Mouse (Mus musculus) heart, embryonic 15.5 days (tissue): ENCODE measurements around the gene Ddx55. TPM values are rescaled to one million over a fixed set of nuclear protein-coding genes. Genes with fewer than 3 reads are reported as not detected.
A peak's percentile ranks its signal among the peaks of the same experiment; 100 is the strongest.
"Not testable (repeated sequence)": the region's sequence is repeated elsewhere in the genome, so short reads cannot be mapped to it uniquely, and the experiment has no call there.

ENCODE experiments used
- ATAC-seq: fragments of 200-750 bp; cut with Nextera tagmentation; replicated peaks from 2 replicates; pipeline ENCODE4 v1.8.0; 2017; ENCODE audit warnings: low read depth, moderate TSS enrichment; ENCODE audit not compliant: insufficient number of reproducible peaks, insufficient read depth, low FRiP score
- H3K27ac ChIP-seq: fragments of 300-500 bp; sonication (generic); 2 replicates; pipeline ENCODE4 v1.5.1; 2015; ENCODE audit warnings: mild to moderate bottlenecking, inconsistent platforms
- H3K27me3 ChIP-seq: fragments of 300-500 bp; sonication (generic); 2 replicates; pipeline ENCODE4 v1.6.1; 2015; ENCODE audit warnings: inconsistent platforms
- H3K36me3 ChIP-seq: fragments of 300-500 bp; sonication (generic); 2 replicates; pipeline ENCODE4 v1.6.1; 2015; ENCODE audit warnings: mild to moderate bottlenecking, inconsistent platforms
- H3K4me1 ChIP-seq: fragments of 300-500 bp; sonication (generic); replicated peaks from 2 replicates; pipeline ENCODE4 v1.6.1; 2015; ENCODE audit warnings: inconsistent platforms
- H3K4me2 ChIP-seq: fragments of 300-500 bp; sonication (generic); 2 replicates; pipeline ENCODE4 v1.6.1; 2015; ENCODE audit warnings: inconsistent platforms, mild to moderate bottlenecking, moderate library complexity
- H3K4me3 ChIP-seq: fragments of 300-500 bp; sonication (generic); 2 replicates; pipeline ENCODE4 v1.5.1; 2015; ENCODE audit warnings: mild to moderate bottlenecking, inconsistent platforms
- H3K9ac ChIP-seq: fragments of 300-500 bp; sonication (generic); 2 replicates; pipeline ENCODE4 v1.6.1; 2015; ENCODE audit warnings: mild to moderate bottlenecking, inconsistent platforms
- H3K9me3 ChIP-seq: fragments of 300-500 bp; sonication (generic); replicated peaks from 2 replicates; pipeline ENCODE4 v1.6.1; 2016; ENCODE audit warnings: inconsistent platforms
- WGBS: fragments of 180-500 bp; shearing (Covaris S2); methylation state at CpG from one replicate; pipeline ENCODE4 v1.1.7; 2015; ENCODE audit warnings: mixed read lengths; 5-methylcytosine and 5-hydroxymethylcytosine counted together
- polyA plus RNA-seq: library from polyadenylated mRNA; unstranded; fragments of >200 nt; fragmentation: Nextera tagmentation; extraction: Ambion mirVana; gene quantifications from 2 replicates; pipeline ENCODE4 v1.2.1, GENCODE M21; 2015

The Ddx55 gene
- polyA plus RNA-seq, 1 experiment from 2014 or later = 6.7 TPM

DNA sequence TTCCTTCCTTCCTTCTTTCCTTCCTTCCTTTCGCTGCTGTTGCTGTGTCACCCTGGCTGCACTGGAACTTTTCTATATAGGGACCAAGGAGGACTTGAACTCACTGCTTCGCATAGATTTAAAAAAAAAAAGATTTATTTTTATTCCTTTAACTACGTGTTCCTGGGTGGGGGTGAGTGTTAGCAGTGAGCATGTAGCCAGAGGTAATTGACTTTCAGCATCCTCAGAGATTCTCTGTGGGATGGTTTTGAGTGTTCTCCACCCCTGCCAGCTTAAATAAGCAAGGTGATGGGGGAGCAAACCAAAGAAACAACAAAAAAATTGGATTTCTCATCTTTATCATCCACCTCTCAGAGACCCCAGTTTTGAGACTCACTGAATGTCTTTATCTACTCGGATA, 12.8 kb upstream of the Ddx55 start:
- Histone ChIP-seq H3K9ac (no peak overlapping the region), H3K4me2 (peak overlapping the region; percentile 59), H3K4me3 (peak overlapping the region; percentile 79), H3K27ac (peak overlapping the region; percentile 84), H3K36me3 (peaks cover 19% of the 10 kb centered on the region), H3K27me3 (no peaks in the 10 kb centered on the region), H3K9me3 (no peaks in the 10 kb centered on the region), H3K4me1 (peaks cover 20% of the 10 kb centered on the region)
- ATAC-seq = no peak
- 74% methylated on average over 4 of the region's 4 CpGs for WGBS

DNA sequence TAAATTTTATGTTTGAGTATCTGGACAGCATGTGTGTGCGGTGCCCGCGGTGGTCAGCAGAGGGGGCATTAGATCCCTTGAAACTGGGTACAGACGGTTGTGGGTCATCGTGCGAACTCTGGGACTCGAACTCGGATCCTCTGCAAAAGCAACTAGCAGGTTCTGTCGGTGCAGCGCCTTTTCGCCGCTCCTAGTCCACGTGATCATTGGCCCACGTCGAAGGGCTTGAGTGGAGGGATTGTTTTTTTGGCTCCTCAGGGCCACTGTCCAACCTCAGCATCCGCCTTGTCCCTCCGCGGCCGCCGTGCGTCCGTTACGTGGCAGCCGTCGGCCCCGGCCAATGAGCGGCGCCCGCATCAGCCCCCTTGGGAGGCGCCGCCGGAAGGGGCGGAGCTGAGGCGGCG, 12.3 kb upstream of the Ddx55 start, which contains the start of gene Tmed2:
Gene Tmed2, plus strand, starts transcription at position 313 of the 404 bp plus-strand sequence.
- Histone ChIP-seq H3K27ac (peak within 1 kb of the TSS; percentile 84), H3K9me3 (no peaks in the 10 kb centered on the region), H3K4me3 (peak within 1 kb of the TSS; percentile 79), H3K9ac (peak within 1 kb of the TSS; percentile 82), H3K4me1 (peaks cover 20% of the 10 kb centered on the region), H3K27me3 (no peaks in the 10 kb centered on the region), H3K36me3 (peaks cover 24% of the 10 kb centered on the region), H3K4me2 (peak within 1 kb of the TSS; percentile 62)
- ATAC-seq = peak; percentile 92
- WGBS = under 1% methylated on average over 35 of the region's 35 CpGs

DNA sequence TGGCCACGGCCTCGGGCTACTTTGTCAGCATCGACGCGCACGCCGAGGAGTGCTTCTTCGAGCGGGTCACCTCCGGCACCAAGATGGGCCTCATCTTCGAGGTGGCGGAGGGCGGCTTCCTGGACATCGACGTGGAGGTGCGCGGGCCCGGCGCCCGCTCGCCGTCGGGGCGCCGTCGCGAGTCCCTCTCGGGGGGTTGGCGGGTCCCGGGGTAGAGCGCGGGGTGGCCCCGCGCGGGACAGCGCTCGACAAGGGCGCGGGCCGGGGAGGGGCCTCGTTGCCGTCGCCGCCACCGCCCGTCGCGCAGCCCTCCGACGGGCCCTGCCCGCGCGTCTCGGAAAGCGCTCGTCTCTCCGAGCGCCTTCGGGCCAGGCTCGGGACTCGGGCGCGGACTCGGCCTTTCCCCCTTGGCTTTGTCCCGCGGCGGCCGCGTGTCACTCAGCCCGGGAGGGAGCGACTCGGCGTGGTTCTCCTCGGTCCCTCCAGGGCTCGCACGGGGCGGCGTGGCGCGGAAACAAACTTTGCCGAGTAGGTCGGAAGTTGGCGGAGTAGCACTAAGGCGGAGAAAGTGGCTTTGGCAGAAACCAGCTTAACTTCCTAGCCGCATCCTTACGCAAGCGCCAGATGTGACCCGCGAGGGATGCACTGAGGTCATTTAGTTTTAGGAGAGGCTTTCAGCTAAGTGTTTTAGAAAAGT, 11.6 kb upstream of the Ddx55 start:
- ATAC-seq = peak; percentile 76
- peak overlapping the region; percentile 62 for H3K4me2 ChIP-seq
- WGBS = under 1% methylated on average over 77 of the region's 89 CpGs
- H3K9me3 ChIP-seq = no peaks in the 10 kb centered on the region
- H3K36me3 ChIP-seq = peaks cover 31% of the 10 kb centered on the region
- peak overlapping the region; percentile 79 for H3K4me3 ChIP-seq
- H3K9ac ChIP-seq = peak overlapping the region; percentile 82
- H3K4me1 ChIP-seq = peaks cover 20% of the 10 kb centered on the region
- H3K27ac ChIP-seq = peak overlapping the region; percentile 84
- H3K27me3 ChIP-seq = no peaks in the 10 kb centered on the region

DNA sequence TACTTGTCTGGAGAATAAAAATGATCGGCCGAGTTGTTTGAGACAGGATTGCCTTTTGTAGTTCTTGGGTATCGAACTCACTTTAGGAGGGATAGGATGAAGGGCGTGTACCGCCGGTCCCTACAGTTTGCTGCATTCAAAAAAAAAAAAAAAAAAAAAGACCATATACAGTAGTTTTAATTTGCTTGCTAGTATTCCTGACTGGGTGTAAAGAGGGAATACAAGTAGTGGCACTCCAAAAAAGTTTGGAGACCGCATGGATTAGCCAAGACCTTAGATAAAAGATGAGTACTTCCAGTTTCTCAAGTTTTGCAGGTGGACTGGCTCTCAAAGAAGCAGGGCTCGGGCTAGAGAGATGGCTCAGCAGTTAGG, 11.1 kb upstream of the Ddx55 start:
- Histone ChIP-seq H3K4me1 (peaks cover 18% of the 10 kb centered on the region), H3K4me3 (peak overlapping the region; percentile 79), H3K27ac (peak overlapping the region; percentile 84), H3K27me3 (no peaks in the 10 kb centered on the region), H3K9ac (peak overlapping the region; percentile 82), H3K9me3 (no peaks in the 10 kb centered on the region), H3K4me2 (peak overlapping the region; percentile 62), H3K36me3 (peaks cover 36% of the 10 kb centered on the region)
- no peak for ATAC-seq
- WGBS = 5% methylated on average over 8 of the region's 8 CpGs

DNA sequence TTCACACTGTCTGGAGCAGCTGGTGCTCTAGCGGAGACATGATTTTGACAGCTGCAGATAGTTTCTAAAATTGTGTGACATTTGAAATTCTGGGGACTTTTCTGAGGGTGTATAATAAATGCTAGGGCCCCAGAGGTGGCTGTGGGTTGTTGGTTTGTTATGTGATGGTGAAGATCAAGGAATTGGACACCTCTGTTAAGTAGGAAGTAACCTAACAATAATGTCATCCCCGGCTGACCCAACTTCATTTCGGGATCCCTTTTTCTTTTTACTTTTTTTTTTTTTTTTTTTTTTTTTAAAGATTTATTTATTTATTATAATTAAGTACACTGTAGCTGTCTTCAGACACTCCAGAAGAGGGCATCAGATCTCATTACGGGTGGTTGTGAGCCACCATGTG, 1.9 kb upstream of the Ddx55 start:
- H3K27me3 ChIP-seq, H3K4me3 ChIP-seq, H3K9me3 ChIP-seq, H3K27ac ChIP-seq, H3K4me2 ChIP-seq, H3K9ac ChIP-seq, ATAC-seq: not testable (repeated sequence)
- H3K4me1 ChIP-seq = peaks cover 14% of the 10 kb centered on the region
- WGBS = 87% methylated on average over 4 of the region's 4 CpGs
- H3K36me3 ChIP-seq = peaks cover 32% of the 10 kb centered on the region

DNA sequence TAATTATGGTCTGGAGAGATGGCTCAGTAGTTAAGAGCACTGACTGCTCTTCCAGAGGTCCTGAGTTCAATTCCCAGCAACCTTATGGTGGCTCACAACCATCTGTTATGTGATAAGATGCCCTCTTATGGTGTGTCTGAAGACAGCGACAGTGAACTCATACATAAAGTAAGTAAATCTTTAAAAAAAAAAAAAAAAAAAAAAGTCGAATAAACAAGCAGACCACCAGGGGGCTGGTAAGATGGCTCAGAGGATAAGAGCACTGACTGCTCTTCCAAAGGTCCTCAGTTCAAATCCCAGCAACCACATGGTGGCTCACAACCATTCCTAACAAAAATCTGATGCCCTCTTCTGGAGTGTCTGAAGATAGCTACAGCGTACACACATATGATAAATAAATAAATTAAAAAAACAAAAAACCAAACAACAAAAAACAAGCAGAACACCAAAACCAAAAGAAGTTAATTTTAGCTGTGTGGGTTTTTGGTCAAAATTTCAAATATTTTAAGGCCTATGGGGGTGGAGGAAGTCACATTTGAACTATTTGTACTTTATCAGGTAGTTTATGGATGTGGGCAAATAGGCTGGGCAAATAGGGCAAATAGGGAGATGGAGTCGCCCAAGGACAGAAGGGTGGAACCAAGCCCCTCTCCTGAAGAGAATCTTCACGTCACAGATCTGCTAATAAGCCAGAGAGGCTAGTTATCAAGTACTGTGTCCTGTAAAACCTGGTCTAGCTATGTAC, 1.1 kb upstream of the Ddx55 start:
- Histone ChIP-seq H3K4me3 (peak overlapping the region; percentile 99), H3K27ac (peak overlapping the region; percentile 88), H3K36me3 (peaks cover 24% of the 10 kb centered on the region), H3K4me2 (peak overlapping the region; percentile 89), H3K4me1 (peaks cover 14% of the 10 kb centered on the region), H3K9ac (0 out of 2 replicates have a peak overlapping the region, but pooled peaks have one; percentile 78)
- 29% methylated on average over 5 of the region's 5 CpGs for WGBS
- not testable (repeated sequence) for ATAC-seq, H3K9me3 ChIP-seq, H3K27me3 ChIP-seq

DNA sequence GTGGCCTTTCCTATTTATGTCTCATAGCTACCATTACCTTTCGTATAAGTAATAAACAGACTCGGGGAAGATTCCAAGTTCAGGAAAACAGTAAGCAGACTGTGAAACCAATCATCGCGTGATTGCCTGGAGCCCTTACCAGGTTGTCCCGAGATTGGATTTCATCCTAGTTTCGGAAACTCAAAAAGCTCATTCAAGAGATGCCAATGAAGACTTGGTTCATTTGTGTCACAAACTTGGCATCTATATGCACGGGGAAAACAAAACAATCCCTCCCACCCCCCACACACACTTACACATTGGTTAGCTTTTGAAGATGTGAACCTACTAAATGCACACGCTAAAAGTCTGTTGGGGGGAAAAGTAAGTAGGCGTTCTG, 581 bp upstream of the Ddx55 start:
- Histone ChIP-seq H3K9me3 (no peaks in the 10 kb centered on the region), H3K27me3 (no peaks in the 10 kb centered on the region), H3K27ac (peak overlapping the region; percentile 88), H3K4me3 (peak overlapping the region; percentile 99), H3K4me1 (peaks cover 14% of the 10 kb centered on the region), H3K36me3 (peaks cover 24% of the 10 kb centered on the region), H3K4me2 (peak overlapping the region; percentile 89), H3K9ac (peak overlapping the region; percentile 78)
- 8% methylated on average over 9 of the region's 9 CpGs for WGBS
- no peak for ATAC-seq

DNA sequence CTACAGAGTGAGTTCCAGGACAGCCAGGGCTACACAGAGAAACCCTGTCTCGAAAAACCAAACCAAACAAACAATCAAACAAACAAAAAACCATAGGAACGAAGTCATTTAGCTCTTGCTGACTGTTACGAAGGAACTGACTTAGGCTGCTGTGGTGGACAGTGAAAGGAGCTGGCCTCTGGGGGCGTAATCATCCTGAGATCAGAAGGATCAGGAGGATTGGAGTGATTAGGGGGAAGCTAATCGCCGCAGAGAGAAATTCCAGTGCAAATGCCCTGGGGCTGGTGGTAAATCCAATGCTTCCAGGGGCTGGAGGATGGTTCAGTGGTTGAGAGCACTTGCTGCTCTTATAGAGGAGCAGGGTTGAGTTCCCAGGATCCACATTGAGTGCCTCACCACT, 943 bp downstream of the Ddx55 start:
- WGBS = 65% methylated on average over 6 of the region's 6 CpGs
- peak overlapping the region; percentile 89 for H3K4me2 ChIP-seq
- no peaks in the 10 kb centered on the region for H3K9me3 ChIP-seq
- peaks cover 18% of the 10 kb centered on the region for H3K36me3 ChIP-seq
- peak overlapping the region; percentile 99 for H3K4me3 ChIP-seq
- no peak for ATAC-seq
- H3K27me3 ChIP-seq = no peaks in the 10 kb centered on the region
- H3K27ac ChIP-seq = no peak overlapping the region
- no peak overlapping the region for H3K9ac ChIP-seq
- peaks cover 14% of the 10 kb centered on the region for H3K4me1 ChIP-seq

DNA sequence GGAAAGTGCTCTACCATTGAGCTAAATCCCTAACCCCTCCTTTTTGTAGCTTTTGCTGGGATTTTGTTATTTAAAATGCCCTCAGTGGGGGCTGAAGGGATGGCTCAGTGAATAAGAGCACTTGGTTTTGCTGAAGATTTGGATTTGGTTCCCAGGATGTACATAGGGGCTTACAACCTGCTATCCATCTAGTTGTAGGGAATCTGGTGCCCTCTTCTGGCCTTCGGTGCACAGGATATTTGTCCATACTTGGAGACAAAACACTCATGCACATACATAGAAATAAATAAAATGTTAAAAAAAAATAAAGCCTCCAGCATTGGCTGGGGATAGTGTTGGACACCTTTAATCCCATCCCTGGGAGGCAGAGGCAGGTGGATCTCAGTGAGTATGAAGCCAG, 2.5 kb downstream of the Ddx55 start:
- no peak for ATAC-seq
- H3K4me3 ChIP-seq = no peak overlapping the region
- H3K4me2 ChIP-seq = no peak overlapping the region
- H3K27ac ChIP-seq = no peak overlapping the region
- peaks cover 29% of the 10 kb centered on the region for H3K36me3 ChIP-seq
- H3K9ac ChIP-seq = no peak overlapping the region
- H3K4me1 ChIP-seq = peaks cover 14% of the 10 kb centered on the region
- WGBS = 73% methylated on average over 1 of the region's 1 CpGs
- no peaks in the 10 kb centered on the region for H3K27me3 ChIP-seq
- no peaks in the 10 kb centered on the region for H3K9me3 ChIP-seq

DNA sequence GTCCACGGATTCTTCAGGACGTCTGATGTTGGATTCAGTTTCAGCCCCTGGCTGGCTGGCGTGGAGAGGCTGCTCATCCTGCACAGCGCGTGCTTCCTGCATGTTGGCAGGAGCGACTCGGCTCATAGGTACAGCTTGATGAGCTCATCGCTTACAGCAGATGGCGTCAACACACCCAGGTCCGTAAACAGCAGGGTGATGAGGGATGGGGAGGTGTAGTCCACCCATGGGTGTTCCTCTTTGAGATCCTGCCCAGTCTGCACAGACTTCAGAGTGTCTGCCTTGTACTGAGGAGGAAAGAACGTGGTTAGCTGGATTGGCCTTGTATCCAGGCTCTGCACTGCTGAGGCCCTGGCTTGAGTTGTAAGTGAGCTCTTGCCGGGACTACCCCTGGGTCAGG, 18.4 kb downstream of the Ddx55 start:
- H3K4me1 ChIP-seq = no peaks in the 10 kb centered on the region
- no peak for ATAC-seq
- no peaks in the 10 kb centered on the region for H3K27me3 ChIP-seq
- WGBS = 83% methylated on average over 12 of the region's 12 CpGs
- peaks cover 82% of the 10 kb centered on the region for H3K36me3 ChIP-seq
- no peak overlapping the region for H3K4me3 ChIP-seq
- no peak overlapping the region for H3K9ac ChIP-seq
- no peak overlapping the region for H3K27ac ChIP-seq
- H3K9me3 ChIP-seq = no peaks in the 10 kb centered on the region
- no peak overlapping the region for H3K4me2 ChIP-seq

DNA sequence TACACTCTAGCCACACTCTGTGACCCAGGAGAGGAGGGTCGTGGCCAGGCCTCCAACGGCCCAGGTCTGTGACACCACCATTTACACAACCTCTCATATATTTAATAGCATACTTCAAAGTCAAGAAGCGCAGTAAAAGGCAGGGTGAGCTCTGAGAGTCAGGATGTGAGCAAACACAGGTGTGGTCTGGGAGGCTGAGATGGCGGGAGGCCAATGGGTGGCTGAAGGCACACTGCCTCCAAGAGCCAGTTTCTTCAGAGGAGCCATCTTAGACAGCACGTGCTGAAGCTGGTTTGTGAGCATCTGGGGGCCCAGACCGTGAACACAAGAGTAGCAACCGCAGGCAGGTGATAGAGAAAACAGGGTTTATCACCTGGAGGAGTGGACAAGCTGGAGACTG, 22.8 kb downstream of the Ddx55 start:
- WGBS = 88% methylated on average over 7 of the region's 7 CpGs
- H3K4me2 ChIP-seq = no peak overlapping the region
- H3K4me3 ChIP-seq = no peak overlapping the region
- no peaks in the 10 kb centered on the region for H3K27me3 ChIP-seq
- H3K27ac ChIP-seq = no peak overlapping the region
- no peak overlapping the region for H3K9ac ChIP-seq
- H3K4me1 ChIP-seq = peaks cover 19% of the 10 kb centered on the region
- no peak for ATAC-seq
- H3K36me3 ChIP-seq = peaks cover 56% of the 10 kb centered on the region
- H3K9me3 ChIP-seq = no peaks in the 10 kb centered on the region
